Mouse (Mus musculus) liver, postnatal 0 days (tissue): Measurements from ENCODE around the gene Ntrk2.

ENCODE experiments used
- CTCF ChIP-seq: sonication (generic); IDR thresholded peaks from 2 replicates; pipeline ENCODE4 v1.5.1; 2016; ENCODE audit warnings: antibody characterized with exemption, low read depth
- EP300 ChIP-seq: IDR thresholded peaks from 2 replicates; pipeline ENCODE4 v1.6.1; 2016; ENCODE audit warnings: antibody characterized with exemption, low read depth, mild to moderate bottlenecking

DNA sequence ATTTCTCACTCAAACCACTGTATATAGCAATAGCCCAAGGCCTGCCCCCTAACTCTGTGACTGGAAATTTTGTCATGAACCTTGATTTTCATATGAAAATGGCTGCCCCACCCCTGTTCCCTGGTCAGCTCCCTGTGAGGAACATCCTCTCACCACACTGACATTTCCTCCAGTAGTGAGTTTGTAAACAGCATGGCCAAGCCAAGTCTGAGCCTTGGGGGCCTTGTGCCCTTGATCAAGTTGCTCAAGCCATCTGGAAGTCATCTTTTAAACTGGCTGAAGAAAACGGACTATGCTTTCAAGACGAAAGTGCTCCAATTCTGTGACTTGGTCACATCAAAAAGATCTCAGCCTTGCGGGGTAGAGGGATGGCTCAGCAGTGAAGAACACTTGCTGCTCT is 114.9 kb downstream of the Ntrk2 start:
- TF ChIP-seq CTCF = no peak
- no peak for TF ChIP-seq EP300
